Mouse (Mus musculus) erythroblast, embryonic 14.5 days (primary cell): ENCODE data around the gene Foxe3.

Source experiments
- GATA1 ChIP-seq: IDR thresholded peaks from 2 replicates; pipeline ENCODE4 v1.6.1; 2012; ENCODE audit warnings: low read length, inconsistent platforms, mixed read lengths
- TAL1 ChIP-seq: IDR thresholded peaks from 3 replicates; pipeline ENCODE4 v1.6.1; 2012; ENCODE audit warnings: low read length, inconsistent platforms, mixed read lengths

- no peak for TF ChIP-seq GATA1
- TF ChIP-seq TAL1: no peak
Measured at GRCm38 (mm10) chr4:114941311-114941710, 15.5 kb upstream of the Foxe3 start.
